Mouse (Mus musculus) liver, adult 2 months (tissue): Measurements from ENCODE around the gene Vasp.
A peak's percentile ranks its signal among the peaks of the same experiment; 100 is the strongest.

ENCODE experiments used
- CTCF ChIP-seq: fragments of 200-500 bp; IDR thresholded peaks from 2 replicates; pipeline ENCODE4 v1.5.1; 2011; ENCODE audit warnings: low read depth, low read length, control low read depth
- POLR2A ChIP-seq: fragments of 200-500 bp; IDR thresholded peaks from 2 replicates; pipeline ENCODE4 v1.6.1; 2011; ENCODE audit warnings: low read length, control low read depth; ENCODE audit not compliant: insufficient read depth; ENCODE audit errors: extremely low read depth

DNA sequence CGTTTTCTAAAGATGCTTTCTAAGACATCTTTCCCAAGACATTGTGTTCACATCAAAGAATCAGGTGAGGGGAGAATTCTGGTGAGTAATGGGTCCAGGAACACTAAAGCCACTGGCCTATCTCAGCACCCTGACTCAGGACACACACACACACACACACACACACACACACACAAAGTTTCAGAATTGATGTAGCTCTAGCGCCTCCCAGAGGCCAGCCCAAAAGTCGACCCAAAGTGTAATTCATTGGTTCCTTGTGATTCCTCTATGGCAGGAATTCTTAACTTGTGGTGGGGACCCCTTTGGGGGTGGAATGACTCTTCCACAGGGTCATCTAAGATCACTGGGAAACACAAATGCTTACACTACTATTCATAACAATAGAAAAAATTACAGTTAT, 27.6 kb upstream of the Vasp start:
- TF ChIP-seq CTCF = peak; percentile 61
- TF ChIP-seq POLR2A = no peak
